Mouse (Mus musculus): ENCODE measurements at regions not wholly inside any gene's neighbourhood (a gene's known extent, or its start where the extent isn't known, plus 50 kb on each side); places are given as distances from the start of the nearest gene placed in this dataset.

DNA sequence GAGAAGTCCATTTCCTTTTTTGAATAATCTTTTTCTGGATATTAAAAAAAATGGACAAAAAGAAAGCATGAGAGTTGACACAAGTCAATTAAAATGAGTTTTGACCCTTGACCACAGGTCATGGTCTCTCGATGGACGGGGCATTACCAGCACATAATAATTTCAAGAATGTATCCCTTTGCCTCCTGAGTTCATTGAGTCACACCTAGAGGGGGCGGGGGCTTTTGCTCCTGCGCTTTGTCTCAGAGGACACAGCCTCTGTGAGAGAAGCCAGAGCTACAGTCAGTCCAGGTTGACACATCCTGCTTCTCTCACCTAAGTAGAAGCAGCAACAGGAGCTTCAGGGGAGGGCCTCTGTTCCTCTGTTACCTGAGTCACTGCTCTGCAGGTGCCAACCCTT, 50.0 kb upstream of the Pkdcc start:
- no peak overlapping the region for H3K9ac ChIP-seq (ENCODE audit: insufficient read depth, low read depth)
- in situ Hi-C loops (cut with MboI; ENCODE audit: low pct_ligation_motif_present, low pct_unique_long_range_greater_than_20kb, low sequenced_read_pairs), result no loop called here
- H3K4me2 ChIP-seq (ENCODE audit: insufficient read depth, low read depth, poor library complexity, severe bottlenecking), result no peak overlapping the region
- no peak overlapping the region for H3K27ac ChIP-seq (ENCODE audit: insufficient read depth, low read depth)
- dilution Hi-C loops (cut with MboI; ENCODE audit: extremely low pct_ligation_motif_present, extremely low pct_unique_long_range_greater_than_20kb, low sequenced_read_pairs), result no loop called here
- no peaks in the 10 kb centered on the region for H3K9me3 ChIP-seq (replicated peaks; ENCODE audit: low read length)
- no peaks in the 10 kb centered on the region for H3K79me2 ChIP-seq (replicated peaks; ENCODE audit: control insufficient read depth, extremely low read depth, insufficient read depth, poor library complexity, severe bottlenecking)
- TF ChIP-seq MAFK (IDR thresholded peaks at IDR 0.05; ENCODE audit: insufficient replicate concordance, low read length) (no peak), EP300 (IDR thresholded peaks at IDR 0.05; ENCODE audit: low read length) (no peak), CHD1 (IDR thresholded peaks at IDR 0.05; ENCODE audit: low read depth, low read length) (no peak), USF1 (IDR thresholded peaks at IDR 0.05; ENCODE audit: low read depth, low read length) (no peak)
- DNase-seq (ENCODE audit: extremely low read depth), result no peak
- H3K4me3 ChIP-seq (replicated peaks in 1 of 3; ENCODE audit: low read depth in 2 of 3, low read length in 2 of 3, poor library complexity in 1 of 3), result no peak overlapping the region
- H3K36me3 ChIP-seq (replicated peaks in 1 of 2; ENCODE audit: control insufficient read depth in 1 of 2, insufficient read depth in 1 of 2, low read length in 1 of 2), result no peaks in the 10 kb centered on the region
- H3K4me1 ChIP-seq (ENCODE audit: control insufficient read depth in 1 of 2, insufficient read depth in 2 of 2), result peaks cover 4 to 19% of the 10 kb centered on the region in 2 experiments; a peak in 2 of 4 replicates
- peaks cover 3% of the 10 kb centered on the region for H3K27me3 ChIP-seq (replicated peaks)

All from CH12.LX (cell line).